Mouse (Mus musculus) layer of hippocampus, adult 2 months (tissue): Measurements from ENCODE around the gene Slc26a6. TPM values are rescaled to one million over a fixed set of nuclear protein-coding genes. Genes with fewer than 3 reads are reported as not detected.
A peak's percentile ranks its signal among the peaks of the same experiment; 100 is the strongest.

Experiments
- DNase-seq, 2 experiments: peaks; one replicate each; pipeline ENCODE4 v3.0.0; 2022; ENCODE audit warnings: low spot score in 2 of 2
- H3K27ac ChIP-seq: fragments of 200-600 bp; 2 replicates; pipeline ENCODE4 v1.8.1; 2022
- H3K4me3 ChIP-seq: fragments of 200-600 bp; 2 replicates; pipeline ENCODE4 v1.8.1; 2022; ENCODE audit warnings: mild to moderate bottlenecking
- CTCF ChIP-seq: fragments of 200-600 bp; conservative IDR thresholded peaks from 2 replicates; pipeline ENCODE4 v1.8.1; 2022; ENCODE audit warnings: antibody characterized with exemption, mild to moderate bottlenecking, moderate library complexity
- total RNA-seq, 2 experiments: library from RNA; stranded (reverse); gene quantifications; 2 replicates each; pipeline ENCODE4 v1.2.3; 2021

Slc26a6 gene
- total RNA-seq, 2 experiments from 2014 or later: 16.6 to 22.3 TPM

GRCm38 (mm10) chr9:108854241-108854696 is 1.2 kb downstream of the Slc26a6 start:
- peak overlapping the region; percentile 96 for H3K4me3 ChIP-seq
- peak; percentile 32 for TF ChIP-seq CTCF
- H3K27ac ChIP-seq: peak overlapping the region; percentile 91
- DNase-seq: peak; percentile 79 to 88

GRCm38 (mm10) chr9:108855335-108855734 is 2.3 kb downstream of the Slc26a6 start:
- DNase-seq: no peak
- H3K27ac ChIP-seq: no peak overlapping the region
- TF ChIP-seq CTCF: no peak
- H3K4me3 ChIP-seq: peak overlapping the region; percentile 96

- no peak for DNase-seq
- TF ChIP-seq CTCF: no peak
- Histone ChIP-seq H3K4me3 (no peak overlapping the region), H3K27ac (no peak overlapping the region)
Measured at GRCm38 (mm10) chr9:108858792-108859527, 5.9 kb downstream of the Slc26a6 start.

DNA sequence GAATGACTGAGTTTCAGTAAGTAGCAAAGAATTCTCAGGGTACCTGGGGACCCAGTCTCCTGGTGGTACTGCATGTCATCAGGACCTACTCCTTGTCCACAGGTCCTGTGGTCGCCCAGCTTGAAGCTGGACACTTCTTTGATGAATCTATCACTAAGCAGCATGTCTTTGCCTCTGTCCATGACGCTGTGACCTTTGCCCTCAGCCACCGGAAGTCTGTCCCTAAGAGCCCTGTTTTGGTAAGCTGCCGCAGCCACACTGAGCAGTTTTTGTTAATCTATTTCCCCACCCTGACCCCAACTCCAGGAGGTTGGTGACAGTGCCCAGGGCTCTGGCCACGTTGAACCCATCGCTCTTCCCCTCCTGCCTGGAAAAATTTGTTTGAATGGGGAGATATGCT is 59.2 kb downstream of the Slc26a6 start:
- Histone ChIP-seq H3K27ac (no peak overlapping the region), H3K4me3 (no peak overlapping the region)
- no peak for TF ChIP-seq CTCF
- DNase-seq: no peak

DNA sequence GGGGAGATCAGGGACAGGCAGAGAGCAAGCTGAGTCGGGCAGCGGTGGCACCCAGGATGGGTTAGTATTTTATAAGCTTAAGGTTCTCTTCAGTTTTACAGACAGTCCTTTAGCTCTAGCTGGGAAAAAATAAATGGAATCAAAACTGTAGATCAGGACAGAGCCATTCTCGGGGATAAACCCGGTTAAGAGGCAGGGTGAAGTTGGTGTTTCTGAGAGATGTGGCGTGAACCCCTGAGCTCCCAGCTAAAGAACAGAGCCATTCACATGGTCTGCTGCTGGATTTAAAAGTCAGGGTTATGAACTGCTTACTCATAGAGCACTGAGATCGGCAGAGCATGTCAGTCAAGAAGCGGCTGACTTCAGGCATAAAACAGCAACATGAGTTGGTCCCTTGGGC is 60.1 kb downstream of the Slc26a6 start:
- no peak for TF ChIP-seq CTCF
- no peak overlapping the region for H3K27ac ChIP-seq
- DNase-seq: no peak
- no peak overlapping the region for H3K4me3 ChIP-seq

GRCm38 (mm10) chr9:108913621-108914020 is 60.5 kb downstream of the Slc26a6 start:
- Histone ChIP-seq H3K4me3 (no peak overlapping the region), H3K27ac (peak overlapping the region; percentile 76)
- TF ChIP-seq CTCF: no peak
- no peak for DNase-seq

DNA sequence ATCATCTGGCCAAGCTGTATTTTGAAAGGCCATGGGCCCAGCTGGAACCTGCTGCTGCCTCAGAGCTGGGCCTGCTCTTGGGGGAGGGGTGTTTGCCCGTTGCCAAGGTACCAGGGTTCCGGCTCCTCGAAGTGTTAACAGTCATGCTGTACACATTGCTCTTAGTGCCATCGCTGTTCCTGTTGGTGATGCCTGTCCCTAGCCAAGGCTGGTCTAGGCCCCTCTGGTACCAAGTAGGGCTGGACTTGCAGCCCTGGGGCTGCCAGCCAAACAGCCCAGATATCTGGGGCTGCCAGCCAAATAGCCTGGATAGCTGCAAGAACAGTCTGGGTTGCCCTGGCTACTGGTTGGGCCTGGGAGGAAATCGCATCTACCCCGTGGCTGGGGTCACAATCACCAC is 61.4 kb downstream of the Slc26a6 start, which contains the start of gene Tmem89:
TSS of gene Tmem89 (plus strand) at position 129 of the 400 bp plus-strand sequence.
- Histone ChIP-seq H3K4me3 (no peak within 1 kb of the TSS), H3K27ac (peak within 1 kb of the TSS; percentile 76)
- peak; percentile 56 to 63 for DNase-seq
- no peak for TF ChIP-seq CTCF

- no peak overlapping the region for H3K4me3 ChIP-seq
Measured at GRCm38 (mm10) chr9:108925897-108926296, 72.8 kb downstream of the Slc26a6 start.

GRCm38 (mm10) chr9:108928424-108928823 is 75.3 kb downstream of the Slc26a6 start:
- no peak for DNase-seq
- TF ChIP-seq CTCF: no peak
- H3K4me3 ChIP-seq: no peak overlapping the region
- H3K27ac ChIP-seq: no peak overlapping the region

More at GRCm38 (mm10) chr9:108925897-108926296, 72.8 kb downstream of the Slc26a6 start:
- DNase-seq: no peak
- TF ChIP-seq CTCF: no peak
- H3K27ac ChIP-seq: no peak overlapping the region

DNA sequence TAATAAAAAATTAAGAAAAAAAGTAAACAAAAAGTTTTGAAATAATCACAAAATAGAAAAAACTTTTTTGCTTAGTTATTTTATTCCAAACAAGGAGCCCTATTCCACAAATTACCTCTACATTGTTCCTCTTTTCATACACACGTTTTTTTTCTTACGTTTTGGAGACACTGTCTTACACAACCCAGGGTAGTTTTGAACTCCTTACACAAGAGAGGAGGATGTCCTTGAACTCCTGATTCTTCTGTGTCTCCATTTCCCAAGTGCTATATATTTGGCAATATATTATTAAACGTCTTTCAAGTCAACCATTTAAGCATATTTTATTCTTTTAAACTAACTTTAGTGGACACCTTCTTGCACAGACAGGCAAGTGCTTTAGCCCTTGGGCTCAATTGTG is 82.9 kb downstream of the Slc26a6 start:
- H3K27ac ChIP-seq: peak overlapping the region; percentile 96; the same call in 1 of the 2 replicates
- TF ChIP-seq CTCF: no peak
- H3K4me3 ChIP-seq: no peak overlapping the region
- no peak for DNase-seq

DNA sequence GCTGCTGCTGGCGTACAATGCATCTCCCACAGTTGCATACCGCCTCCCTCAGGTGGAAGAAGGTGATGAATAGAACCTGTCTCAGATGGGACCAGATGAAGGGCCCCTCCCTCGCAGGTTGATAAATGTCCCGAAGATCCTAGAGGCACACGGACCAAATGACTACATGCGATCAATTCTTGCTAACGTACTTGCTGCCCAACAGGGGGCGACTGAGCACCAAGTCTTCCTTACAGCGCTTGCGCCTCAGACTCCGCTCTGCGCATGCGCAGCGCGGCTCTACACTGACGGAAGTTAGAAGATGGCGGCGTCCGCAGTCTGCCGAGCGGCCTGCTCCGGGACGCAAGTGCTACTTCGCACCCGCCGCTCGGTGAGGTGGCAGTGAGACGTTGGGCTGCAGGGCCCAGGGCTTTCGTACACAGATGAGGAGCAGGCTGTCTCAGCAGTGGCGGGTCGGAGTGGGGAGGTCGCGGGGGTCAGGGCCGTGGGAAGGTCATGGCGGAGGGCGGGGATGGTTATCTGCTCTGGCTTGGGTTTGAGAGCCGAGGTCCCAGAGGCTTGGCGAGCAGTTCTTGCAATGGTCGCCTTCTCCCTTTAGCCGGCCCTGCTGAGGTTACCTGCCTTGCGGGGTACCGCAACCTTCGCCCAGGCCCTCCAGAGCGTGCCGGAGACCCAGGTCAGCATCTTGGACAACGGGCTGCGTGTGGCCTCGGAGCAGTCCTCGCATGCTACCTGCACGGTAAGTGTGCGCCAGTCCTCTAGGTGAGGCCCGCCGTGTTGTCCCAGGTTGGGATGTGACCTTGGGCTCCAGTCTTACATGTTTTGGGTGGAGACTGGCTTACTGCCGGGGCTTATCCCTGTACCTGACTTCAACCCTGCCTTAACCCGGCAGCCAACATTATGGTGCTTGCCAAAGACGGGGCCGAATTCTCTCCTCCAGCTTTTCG is 83.6 kb downstream of the Slc26a6 start, which contains the start of gene Uqcrc1:
TSS of gene Uqcrc1 (plus strand) at position 216 of the 947 bp plus-strand sequence.
- DNase-seq: peak; percentile 92 to 95
- peak; percentile 96 for TF ChIP-seq CTCF
- Histone ChIP-seq H3K27ac (peak within 1 kb of the TSS; percentile 96), H3K4me3 (peak within 1 kb of the TSS; percentile 89)

DNA sequence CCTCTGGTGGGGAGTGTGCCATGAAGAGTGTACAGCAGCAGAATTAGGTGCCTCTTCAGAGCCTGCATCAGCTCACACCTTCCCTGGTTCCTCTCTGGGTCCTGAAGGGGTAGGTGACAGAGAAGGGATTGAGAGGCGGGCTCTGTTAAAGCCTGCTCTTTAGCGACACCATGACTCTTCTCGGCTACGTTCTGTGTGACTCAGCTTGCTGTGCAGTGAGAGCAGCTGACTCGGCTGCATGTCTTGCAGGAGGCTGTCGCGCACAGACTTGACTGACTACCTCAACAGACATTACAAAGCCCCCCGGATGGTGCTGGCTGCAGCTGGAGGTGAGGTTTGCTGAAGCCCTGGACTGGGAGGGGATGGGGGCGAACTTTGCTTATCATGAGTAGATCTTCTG is 92.0 kb downstream of the Slc26a6 start:
- Histone ChIP-seq H3K4me3 (no peak overlapping the region), H3K27ac (no peak overlapping the region)
- TF ChIP-seq CTCF: no peak
- DNase-seq: peak in 1 of 2 experiments; percentile 28

DNA sequence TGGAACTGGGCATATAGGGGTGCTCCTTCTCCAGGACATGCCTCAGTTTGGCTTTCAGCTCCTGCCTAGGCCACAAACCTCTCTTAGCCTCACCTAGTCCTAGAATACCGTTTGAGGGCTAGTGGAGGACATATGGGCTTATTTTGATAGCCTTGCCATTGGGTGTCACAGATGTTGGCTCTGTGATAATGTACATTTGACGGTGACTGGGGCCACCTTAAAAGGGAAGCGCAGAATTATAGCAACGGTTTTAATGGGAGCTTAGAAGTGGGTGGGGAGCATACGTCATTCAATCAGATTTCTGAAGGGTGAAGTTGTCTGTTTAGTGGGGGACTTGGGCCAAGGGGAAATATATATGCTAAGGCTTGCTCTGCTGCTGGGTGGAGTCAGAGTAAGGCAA is 92.5 kb downstream of the Slc26a6 start:
- Histone ChIP-seq H3K4me3 (no peak overlapping the region), H3K27ac (no peak overlapping the region)
- no peak for TF ChIP-seq CTCF
- no peak for DNase-seq
